Mouse (Mus musculus) liver, adult 2 months (tissue): Measurements from ENCODE around the gene E330021D16Rik. TPM values are rescaled to one million over a fixed set of nuclear protein-coding genes. Genes with fewer than 3 reads are reported as not detected.
"Not testable (repeated sequence)": the region's sequence is repeated elsewhere in the genome, so short reads cannot be mapped to it uniquely, and the experiment has no call there.

ENCODE experiments used
- DNase-seq: peaks from one replicate; pipeline ENCODE4 v3.0.0-alpha.2; 2011; ENCODE audit warnings: low read depth, low spot score; ENCODE audit errors: extremely low read depth
- H3K27ac ChIP-seq: fragments of 200-500 bp; replicated peaks from 2 replicates; pipeline ENCODE4 v1.5.1; 2012; ENCODE audit warnings: low read depth, mild to moderate bottlenecking, control low read depth, inconsistent platforms, low read length; ENCODE audit not compliant: insufficient read depth
- H3K27me3 ChIP-seq: fragments of 200-500 bp; 2 replicates; pipeline ENCODE4 v1.6.1; 2012; ENCODE audit warnings: mild to moderate bottlenecking, moderate library complexity, low read length, inconsistent platforms; ENCODE audit not compliant: control insufficient read depth, insufficient read depth
- H3K36me3 ChIP-seq: fragments of 200-500 bp; 2 replicates; pipeline ENCODE4 v1.6.1; 2012; ENCODE audit warnings: low read length, inconsistent platforms; ENCODE audit not compliant: control insufficient read depth, insufficient read depth
- H3K4me1 ChIP-seq: fragments of 200-500 bp; 2 replicates; pipeline ENCODE4 v1.6.1; 2011; ENCODE audit warnings: low read length; ENCODE audit not compliant: control insufficient read depth, insufficient read depth
- H3K4me3 ChIP-seq: fragments of 200-500 bp; 2 replicates; pipeline ENCODE4 v1.5.1; 2011; ENCODE audit warnings: low read depth, mild to moderate bottlenecking, control low read depth, low read length, moderate library complexity; ENCODE audit not compliant: insufficient read depth
- H3K79me2 ChIP-seq: fragments of 200-500 bp; 2 replicates; pipeline ENCODE4 v1.6.1; 2012; ENCODE audit warnings: inconsistent platforms, mild to moderate bottlenecking, low read length, moderate library complexity; ENCODE audit not compliant: control insufficient read depth, insufficient read depth
- H3K9ac ChIP-seq: fragments of 200-500 bp; 2 replicates; pipeline ENCODE4 v1.6.1; 2012; ENCODE audit warnings: low read depth, mild to moderate bottlenecking, control low read depth, inconsistent platforms, low read length
- CTCF ChIP-seq: fragments of 200-500 bp; IDR thresholded peaks from 2 replicates; pipeline ENCODE4 v1.5.1; 2011; ENCODE audit warnings: low read depth, low read length, control low read depth
- POLR2A ChIP-seq: fragments of 200-500 bp; IDR thresholded peaks from 2 replicates; pipeline ENCODE4 v1.6.1; 2011; ENCODE audit warnings: low read length, control low read depth; ENCODE audit not compliant: insufficient read depth; ENCODE audit errors: extremely low read depth
- WGBS: fragments of 180-500 bp; shearing (Covaris S2); methylation state at CpG from one replicate; pipeline ENCODE4 v1.1.7; 2018; 5-methylcytosine and 5-hydroxymethylcytosine counted together
- polyA plus RNA-seq: library from polyadenylated mRNA; depleted of rRNA; stranded (reverse); fragments of >200 nt; gene quantifications from 2 replicates; pipeline ENCODE4 v1.2.3, GENCODE M21; 2012
- total RNA-seq: library from RNA; depleted of rRNA; stranded (reverse); fragments of >200 nt; gene quantifications from 2 replicates; pipeline ENCODE4 v1.2.3, GENCODE M21; 2014

E330021D16Rik gene
- total and polyA plus RNA-seq, 2 experiments = 0.07 TPM; not detected in 1

DNA sequence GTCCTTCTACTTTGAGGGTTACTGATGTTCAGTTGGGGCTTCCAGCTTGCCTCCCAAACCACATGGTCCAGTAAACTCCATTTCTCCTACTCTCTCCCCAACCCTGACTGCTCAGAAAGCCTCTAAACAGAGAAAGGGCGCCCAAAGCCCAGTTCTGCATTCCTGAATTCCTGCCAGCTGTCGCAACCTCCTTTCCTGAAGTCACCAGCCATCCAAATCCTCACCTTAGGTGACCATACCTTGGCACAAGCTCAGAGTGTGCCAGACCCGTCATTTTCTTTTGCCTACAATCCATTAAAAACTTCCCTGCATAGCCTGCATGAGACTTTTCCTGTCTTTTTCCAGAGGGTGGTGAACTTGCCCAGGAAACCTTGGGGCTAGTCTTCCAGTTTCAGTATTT, 40.3 kb upstream of the E330021D16Rik start:
- 16% methylated on average over 3 of the region's 3 CpGs for WGBS
- DNase-seq = peak; percentile 72
- no peak for TF ChIP-seq POLR2A
- no peak for TF ChIP-seq CTCF
- Histone ChIP-seq H3K27ac (no peak overlapping the region), H3K36me3 (no peaks in the 10 kb centered on the region), H3K79me2 (no peaks in the 10 kb centered on the region), H3K4me3 (no peak overlapping the region), H3K9ac (no peak overlapping the region), H3K4me1 (peaks cover 8% of the 10 kb centered on the region), H3K27me3 (no peaks in the 10 kb centered on the region)

DNA sequence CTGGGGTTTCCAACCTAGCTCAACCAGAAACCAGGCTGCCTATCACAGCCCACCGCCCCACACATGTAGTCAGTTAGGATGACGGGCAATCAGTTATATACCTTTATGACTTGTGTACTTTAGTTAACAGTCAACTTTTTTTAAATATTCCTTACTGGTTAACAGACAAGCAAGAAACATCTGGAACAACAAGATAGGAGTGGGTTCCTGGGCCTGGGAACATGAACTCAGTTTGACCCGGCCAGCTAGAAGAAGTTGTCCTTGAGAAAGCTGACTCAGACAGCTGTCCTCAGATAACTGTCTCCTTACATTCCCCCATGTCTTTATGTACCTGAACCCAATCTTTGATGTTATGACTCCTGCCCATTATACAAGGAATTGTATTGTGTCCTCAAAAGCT, 37.3 kb upstream of the E330021D16Rik start:
- WGBS = 87% methylated on average over 3 of the region's 3 CpGs

DNA sequence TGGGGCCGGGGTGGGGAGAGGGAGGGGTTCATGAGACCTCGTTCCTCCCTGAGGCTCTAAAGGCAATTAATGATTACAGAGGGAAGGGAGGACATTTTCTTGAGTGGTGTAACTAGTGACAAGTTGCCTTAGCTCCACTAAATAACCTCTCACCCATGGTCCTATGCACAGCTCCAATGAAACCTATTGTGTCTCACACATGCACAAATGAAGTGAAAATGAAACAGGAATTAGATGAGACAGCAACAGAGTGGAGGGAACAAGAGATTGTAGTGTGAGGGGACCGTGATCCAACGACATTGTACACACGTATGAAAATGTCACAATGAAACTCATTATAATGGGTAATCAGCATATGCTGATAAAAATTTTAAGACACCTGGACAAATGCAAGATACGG, 35.5 kb upstream of the E330021D16Rik start:
- H3K36me3 ChIP-seq = no peaks in the 10 kb centered on the region
- no peak overlapping the region for H3K27ac ChIP-seq
- H3K27me3 ChIP-seq = no peaks in the 10 kb centered on the region
- H3K9ac ChIP-seq = no peak overlapping the region
- no peak for DNase-seq
- H3K4me3 ChIP-seq = no peak overlapping the region
- TF ChIP-seq POLR2A (no peak), CTCF (no peak)
- peaks cover 8% of the 10 kb centered on the region for H3K4me1 ChIP-seq
- 92% methylated on average over 6 of the region's 6 CpGs for WGBS
- H3K79me2 ChIP-seq = no peaks in the 10 kb centered on the region

More for the DNA sequence above, 37.3 kb upstream of the E330021D16Rik start:
- no peaks in the 10 kb centered on the region for H3K79me2 ChIP-seq
- H3K27ac ChIP-seq = peak overlapping the region; percentile 32; the same call in 1 of the 2 replicates
- H3K4me3 ChIP-seq = no peak overlapping the region
- no peaks in the 10 kb centered on the region for H3K27me3 ChIP-seq
- H3K9ac ChIP-seq = no peak overlapping the region
- DNase-seq = no peak
- no peaks in the 10 kb centered on the region for H3K36me3 ChIP-seq
- TF ChIP-seq POLR2A (no peak), CTCF (no peak)
- H3K4me1 ChIP-seq = peaks cover 9% of the 10 kb centered on the region

DNA sequence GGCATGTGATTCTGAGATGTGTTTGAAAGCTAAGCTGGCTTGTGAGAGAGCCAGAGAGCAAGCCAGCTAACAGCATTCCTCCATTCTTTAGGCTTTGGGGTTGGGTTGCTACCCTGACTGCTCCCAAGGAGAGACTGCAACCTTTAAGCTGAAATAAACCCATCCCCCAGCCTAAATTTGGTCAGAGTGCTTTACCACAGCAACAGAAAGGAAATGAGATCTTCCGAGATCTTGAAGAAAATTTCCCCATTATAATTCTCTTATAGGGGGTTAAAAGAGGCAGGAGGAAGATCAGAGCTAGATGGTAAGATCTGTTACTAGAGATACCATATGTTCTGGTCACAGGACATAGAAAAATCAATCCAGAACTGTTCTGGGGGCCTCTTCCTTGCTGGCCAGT, 34.6 kb upstream of the E330021D16Rik start:
- TF ChIP-seq CTCF = no peak
- H3K4me1 ChIP-seq = 0 out of 2 replicates have a peak, but pooled peaks cover 2% of the 10 kb centered on the region
- H3K4me3 ChIP-seq = no peak overlapping the region

DNA sequence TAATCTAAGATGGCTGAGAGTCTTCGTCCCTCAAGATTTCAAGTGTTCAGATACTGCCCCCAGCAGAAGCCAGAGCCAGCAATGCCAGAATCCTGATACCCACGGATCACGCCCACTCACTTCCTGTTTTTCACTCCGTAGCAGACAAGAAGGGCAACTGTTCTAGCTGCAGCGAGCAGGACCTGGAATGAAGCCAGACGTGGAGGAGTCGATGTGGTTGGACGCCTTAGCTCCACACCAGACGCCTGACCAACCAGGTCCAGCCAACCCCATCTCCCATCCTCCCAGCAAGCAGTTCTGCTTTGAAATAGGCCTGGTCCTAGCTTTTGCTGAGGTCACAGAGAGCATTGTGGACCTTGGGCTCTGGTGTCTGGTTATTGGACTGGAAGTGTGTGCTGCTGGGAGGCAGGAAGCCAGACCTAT, 33.9 kb upstream of the E330021D16Rik start:
- H3K36me3 ChIP-seq = no peaks in the 10 kb centered on the region
- peak; percentile 66 for DNase-seq
- no peaks in the 10 kb centered on the region for H3K27me3 ChIP-seq
- no peaks in the 10 kb centered on the region for H3K79me2 ChIP-seq
- H3K4me1 ChIP-seq = 0 out of 2 replicates have a peak, but pooled peaks cover 2% of the 10 kb centered on the region
- TF ChIP-seq POLR2A (no peak), CTCF (no peak)
- WGBS = 61% methylated on average over 9 of the region's 9 CpGs
- H3K9ac ChIP-seq = no peak overlapping the region
- H3K4me3 ChIP-seq = no peak overlapping the region
- no peak overlapping the region for H3K27ac ChIP-seq

More for the DNA sequence above, 34.6 kb upstream of the E330021D16Rik start:
- Histone ChIP-seq H3K36me3 (no peaks in the 10 kb centered on the region), H3K27me3 (no peaks in the 10 kb centered on the region), H3K79me2 (no peaks in the 10 kb centered on the region), H3K27ac (peak overlapping the region; percentile 75), H3K9ac (no peak overlapping the region)
- DNase-seq = no peak
- WGBS = 68% methylated on average over 1 of the region's 1 CpGs

DNA sequence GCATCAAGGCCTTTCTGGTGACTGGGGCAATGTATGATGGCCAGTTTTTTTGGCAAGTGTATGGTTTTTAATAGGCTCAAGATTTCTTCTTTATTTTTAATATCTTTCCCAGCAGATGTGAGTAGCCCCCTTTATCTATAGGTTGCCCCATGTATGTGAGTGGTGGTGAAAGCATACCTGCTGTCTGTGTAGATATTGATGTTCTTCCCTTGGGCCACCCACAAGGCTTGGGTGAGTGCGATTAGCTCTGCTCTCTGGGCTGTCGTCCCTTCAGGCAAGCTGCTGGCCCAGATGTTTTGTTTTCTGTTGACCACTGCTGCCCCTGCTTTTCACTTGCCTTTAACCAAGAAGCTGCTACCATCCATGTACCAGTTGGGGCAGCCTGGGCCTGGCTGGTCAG, 23.8 kb upstream of the E330021D16Rik start:
- not testable (repeated sequence) for H3K9ac ChIP-seq, H3K27ac ChIP-seq, DNase-seq, H3K79me2 ChIP-seq, H3K4me1 ChIP-seq, H3K27me3 ChIP-seq, H3K4me3 ChIP-seq, H3K36me3 ChIP-seq
- 98% methylated on average over 2 of the region's 2 CpGs for WGBS

DNA sequence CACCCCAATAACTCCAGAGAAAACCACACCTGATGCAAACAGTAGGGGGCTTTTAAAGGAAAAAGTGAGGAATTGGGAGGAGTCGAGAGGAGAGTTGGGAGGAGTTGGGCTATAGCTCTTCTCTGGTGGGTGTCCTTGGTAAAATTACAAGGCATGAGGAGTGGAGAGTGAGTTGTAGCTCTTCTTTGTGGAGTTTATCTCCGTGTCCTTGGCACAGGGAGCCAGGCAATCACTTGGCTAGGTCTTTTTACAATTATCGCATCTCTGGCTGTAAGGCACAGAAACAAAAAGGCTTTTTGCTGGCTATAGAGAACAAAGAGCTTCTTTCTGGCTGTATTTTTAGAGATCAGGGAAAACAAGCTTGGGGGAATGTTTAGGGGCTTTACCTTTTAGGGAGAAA, 20.8 kb upstream of the E330021D16Rik start:
- 96% methylated on average over 3 of the region's 3 CpGs for WGBS
- not testable (repeated sequence) for H3K4me3 ChIP-seq, H3K9ac ChIP-seq, H3K79me2 ChIP-seq, DNase-seq, H3K4me1 ChIP-seq, H3K27ac ChIP-seq, H3K36me3 ChIP-seq, H3K27me3 ChIP-seq
